Mouse (Mus musculus): ENCODE measurements around the gene 2010111I01Rik. TPM values are rescaled to one million over a fixed set of nuclear protein-coding genes. Genes with fewer than 3 reads are reported as not detected.

The 2010111I01Rik gene
- total and polyA plus RNA-seq, 3 experiments: 13.3 to 19.8 (median 14.4) TPM

- TF ChIP-seq ZKSCAN1 (IDR thresholded peaks at IDR 0.05; ENCODE audit: borderline replicate concordance, low read depth, low read length) (no peak), ETS1 (conservative IDR thresholded peaks at IDR 0.05; ENCODE audit: low read depth, low read length) (peak; percentile 67; the same call in 1 of the 2 replicates), ZC3H11A (IDR thresholded peaks at IDR 0.05; ENCODE audit: low read depth, low read length) (no peak), SIN3A (IDR thresholded peaks at IDR 0.05; ENCODE audit: low read length) (peak; percentile 58), MAFK (IDR thresholded peaks at IDR 0.05; ENCODE audit: insufficient replicate concordance, low read length) (0 out of 2 replicates have a peak, but pooled peaks have one; percentile 20), MYC (IDR thresholded peaks at IDR 0.05; ENCODE audit: low read depth, low read length) (peak; percentile 46; the same call in 1 of the 2 replicates), NELFE (IDR thresholded peaks at IDR 0.05; ENCODE audit: low read depth, low read length) (no peak), BHLHE40 (IDR thresholded peaks at IDR 0.05; ENCODE audit: low read depth, low read length) (peak; percentile 78), CHD2 (IDR thresholded peaks at IDR 0.05; ENCODE audit: low read length) (peak; percentile 59), ZNF384 (IDR thresholded peaks at IDR 0.05; ENCODE audit: low read depth, low read length) (peak; percentile 74), USF2 (conservative IDR thresholded peaks at IDR 0.05; ENCODE audit: low read depth, low read length) (no peak), MEF2A (IDR thresholded peaks at IDR 0.05; ENCODE audit: borderline replicate concordance, low read depth, low read length) (peak; percentile 64)
Measured at GRCm38 (mm10) chr13:63274488-63275166, 309.9 kb downstream of the 2010111I01Rik start (continued).

GRCm38 (mm10) chr13:63276389-63276788 lies 311.7 kb downstream of the 2010111I01Rik start:
- Histone ChIP-seq H3K79me2 (replicated peaks; ENCODE audit: control insufficient read depth, extremely low read depth, insufficient read depth, poor library complexity, severe bottlenecking) (0 out of 2 replicates have a peak, but pooled peaks cover 6% of the 10 kb centered on the region), H3K27me3 (replicated peaks) (no peaks in the 10 kb centered on the region), H3K9me3 (replicated peaks; ENCODE audit: low read length) (no peaks in the 10 kb centered on the region), H3K4me1 (ENCODE audit: control insufficient read depth in 1 of 2, insufficient read depth in 2 of 2) (peaks cover 3 to 27% of the 10 kb centered on the region in 2 experiments; a peak in 3 of 4 replicates), H3K36me3 (replicated peaks in 1 of 2; ENCODE audit: control insufficient read depth in 1 of 2, insufficient read depth in 1 of 2, low read length in 1 of 2) (peaks cover 0 to 43% of the 10 kb centered on the region in 2 experiments), H3K4me2 (ENCODE audit: insufficient read depth, low read depth, poor library complexity, severe bottlenecking) (no peak overlapping the region), H3K4me3 (replicated peaks in 1 of 3; ENCODE audit: low read depth in 2 of 3, low read length in 2 of 3, poor library complexity in 1 of 3) (no peak overlapping the region), H3K9ac (ENCODE audit: insufficient read depth, low read depth) (no peak overlapping the region), H3K27ac (ENCODE audit: insufficient read depth, low read depth) (no peak overlapping the region)
- no peak for DNase-seq (ENCODE audit: extremely low read depth)
- no peak for TF ChIP-seq MAFK (IDR thresholded peaks at IDR 0.05; ENCODE audit: insufficient replicate concordance, low read length)
- no peak for TF ChIP-seq USF2 (conservative IDR thresholded peaks at IDR 0.05; ENCODE audit: low read depth, low read length)
- no peak for TF ChIP-seq CHD2 (IDR thresholded peaks at IDR 0.05; ENCODE audit: low read length)
- no peak for TF ChIP-seq GABPA (IDR thresholded peaks at IDR 0.05; ENCODE audit: insufficient replicate concordance, low read depth, low read length)
- no peak for TF ChIP-seq MYC (IDR thresholded peaks at IDR 0.05; ENCODE audit: low read depth, low read length)
- no peak for TF ChIP-seq POLR2AphosphoS2 (IDR thresholded peaks at IDR 0.05; ENCODE audit: low read depth, low read length)
- TF ChIP-seq ZNF384 (IDR thresholded peaks at IDR 0.05; ENCODE audit: low read depth, low read length): no peak
- no peak for TF ChIP-seq ELF1 (IDR thresholded peaks at IDR 0.05; ENCODE audit: low read depth, low read length)
- no peak for TF ChIP-seq MAX (IDR thresholded peaks at IDR 0.05; ENCODE audit: low read length)
- no peak for TF ChIP-seq USF1 (IDR thresholded peaks at IDR 0.05; ENCODE audit: low read depth, low read length)
- no peak for TF ChIP-seq POLR2A (IDR thresholded peaks at IDR 0.05; ENCODE audit: low read depth, low read length)
- TF ChIP-seq MAZ (IDR thresholded peaks at IDR 0.05; ENCODE audit: low read depth, low read length): no peak
- dilution Hi-C loops (cut with MboI; ENCODE audit: extremely low pct_ligation_motif_present, extremely low pct_unique_long_range_greater_than_20kb, low sequenced_read_pairs): no loop called here
- in situ Hi-C loops (cut with MboI; ENCODE audit: low pct_ligation_motif_present, low pct_unique_long_range_greater_than_20kb, low sequenced_read_pairs): no loop called here

Data from CH12.LX (cell line).